Mouse (Mus musculus) heart, postnatal 0 days (tissue): Measurements from ENCODE around the gene Tmed10. TPM values are rescaled to one million over a fixed set of nuclear protein-coding genes. Genes with fewer than 3 reads are reported as not detected.

Experiments
- ATAC-seq: fragments of 200-750 bp; cut with Nextera tagmentation; 2 replicates; pipeline ENCODE4 v1.8.0; 2017; ENCODE audit warnings: low read depth, moderate number of reproducible peaks, moderate library complexity; ENCODE audit not compliant: insufficient read depth
- DNase-seq: peaks from one replicate; pipeline ENCODE4 v3.0.0-alpha.2; 2016; ENCODE audit warnings: low spot score
- H3K27ac ChIP-seq: fragments of 300-500 bp; sonication (generic); 2 replicates; pipeline ENCODE4 v1.5.1; 2014; ENCODE audit warnings: low read depth, mild to moderate bottlenecking
- H3K27me3 ChIP-seq: fragments of 300-500 bp; sonication (generic); 2 replicates; pipeline ENCODE4 v1.6.1; 2014; ENCODE audit warnings: low read length, mixed read lengths; ENCODE audit not compliant: control insufficient read depth, insufficient read depth
- H3K36me3 ChIP-seq: fragments of 300-500 bp; sonication (generic); replicated peaks from 2 replicates; pipeline ENCODE4 v1.6.1; 2014; ENCODE audit warnings: low read length, mixed read lengths; ENCODE audit not compliant: control insufficient read depth, insufficient read depth
- H3K4me1 ChIP-seq: fragments of 300-500 bp; sonication (generic); 2 replicates; pipeline ENCODE4 v1.6.1; 2014; ENCODE audit warnings: antibody characterized with exemption; ENCODE audit not compliant: control insufficient read depth, insufficient read depth
- H3K4me2 ChIP-seq: fragments of 300-500 bp; sonication (generic); 2 replicates; pipeline ENCODE4 v1.6.1; 2014; ENCODE audit warnings: low read depth, mild to moderate bottlenecking, low read length, moderate library complexity
- H3K4me3 ChIP-seq: fragments of 300-500 bp; sonication (generic); 2 replicates; pipeline ENCODE4 v1.5.1; 2014; ENCODE audit warnings: low read depth, low read length
- H3K9ac ChIP-seq: fragments of 300-500 bp; sonication (generic); replicated peaks from 2 replicates; pipeline ENCODE4 v1.6.1; 2014; ENCODE audit warnings: low read depth, low read length, mixed read lengths
- H3K9me3 ChIP-seq: fragments of 300-500 bp; sonication (generic); replicated peaks from 2 replicates; pipeline ENCODE4 v1.6.1; 2016; ENCODE audit warnings: low read length; ENCODE audit not compliant: control insufficient read depth
- CTCF ChIP-seq: IDR thresholded peaks from 2 replicates; pipeline ENCODE4 v1.5.1; 2016; ENCODE audit warnings: antibody characterized with exemption, control low read depth, low read depth
- EP300 ChIP-seq: IDR thresholded peaks from 2 replicates; pipeline ENCODE4 v1.6.1; 2016; ENCODE audit warnings: antibody characterized with exemption, low read depth
- WGBS: fragments of 180-500 bp; shearing (Covaris S2); extraction: QIAGEN DNeasy Blood & Tissue Kit; methylation state at CpG from one replicate; pipeline ENCODE4 v1.1.7; 2014; 5-methylcytosine and 5-hydroxymethylcytosine counted together
- polyA plus RNA-seq: library from polyadenylated mRNA; unstranded; fragments of >200 nt; fragmentation: Nextera tagmentation; extraction: Ambion mirVana; gene quantifications from 2 replicates; pipeline ENCODE4 v1.2.1, GENCODE M21; 2015
- total RNA-seq: library from RNA; depleted of rRNA; stranded (reverse); fragments of >200 nt; gene quantifications from 2 replicates; pipeline ENCODE4 v1.2.3, GENCODE M21; 2014; ENCODE audit warnings: low replicate concordance

The Tmed10 gene
- total and polyA plus RNA-seq, 2 experiments from 2014 or later = 49.7 to 216 TPM

GRCm38 (mm10) chr12:85330153-85330552 lies 44.5 kb downstream of the Tmed10 start:
- 84% methylated on average over 7 of the region's 7 CpGs for whole genome bisulfite sequencing
- no peaks in the 10 kb centered on the region for H3K9me3 ChIP-seq
- DNase-seq (no peak), ATAC-seq (no peak)
- no peak for TF ChIP-seq EP300
- no peak for TF ChIP-seq CTCF
- no peaks in the 10 kb centered on the region for H3K4me1 ChIP-seq
- H3K9ac ChIP-seq = no peak overlapping the region
- no peak overlapping the region for H3K4me2 ChIP-seq
- H3K4me3 ChIP-seq = no peak overlapping the region
- H3K27me3 ChIP-seq = no peaks in the 10 kb centered on the region
- no peak overlapping the region for H3K27ac ChIP-seq
- peaks cover 88% of the 10 kb centered on the region for H3K36me3 ChIP-seq

DNA sequence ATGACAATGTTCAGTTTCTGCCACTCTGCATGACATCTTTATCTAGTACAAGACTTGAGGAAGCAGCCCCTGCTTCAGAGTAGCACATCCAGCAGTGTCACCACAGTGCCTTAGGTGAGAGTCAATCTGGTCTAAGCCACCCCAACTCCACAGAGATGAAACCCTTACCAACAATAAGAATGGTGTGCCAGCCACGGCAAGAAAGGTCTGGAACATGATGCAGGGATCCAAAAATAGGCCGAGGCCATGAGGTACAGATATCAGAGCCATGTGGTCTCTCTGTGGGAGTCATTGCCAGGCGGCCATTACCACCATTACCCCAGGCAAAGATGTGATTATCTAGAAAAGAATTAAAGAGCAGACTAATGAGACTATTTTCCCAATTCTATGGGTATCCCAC lies 66.0 kb downstream of the Tmed10 start:
- H3K27me3 ChIP-seq = no peaks in the 10 kb centered on the region
- no peak for TF ChIP-seq CTCF
- TF ChIP-seq EP300 = no peak

DNA sequence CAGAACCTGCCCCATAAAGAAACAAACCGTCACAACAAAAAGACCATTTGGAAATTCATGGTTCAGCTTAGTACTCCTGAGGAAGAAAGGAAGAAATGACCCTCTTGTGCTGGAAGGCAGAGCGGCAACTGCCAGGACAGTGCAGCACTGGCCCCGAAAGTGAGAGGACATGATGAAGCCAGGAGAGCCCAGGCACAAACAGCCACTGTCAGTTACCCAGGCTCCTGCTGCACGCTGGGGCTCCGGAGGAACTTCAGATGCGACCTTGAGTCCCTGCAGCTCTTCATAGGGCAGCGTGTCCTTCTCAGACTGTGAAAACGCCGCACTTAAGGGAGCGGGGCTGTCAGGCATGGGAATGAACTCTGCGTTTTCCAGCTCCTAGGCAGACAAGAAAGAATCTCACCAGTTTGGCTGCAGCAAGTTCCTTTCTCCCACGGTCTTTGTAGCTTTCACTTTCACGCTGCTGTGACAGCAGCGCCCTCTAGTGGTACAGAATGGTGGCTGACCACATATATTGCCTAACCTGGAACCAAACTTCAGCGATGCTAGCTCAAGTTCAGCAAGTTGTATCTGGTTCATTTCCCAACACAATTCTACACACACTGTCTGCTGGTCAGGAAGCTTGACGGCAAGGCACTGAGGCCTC lies 69.3 kb downstream of the Tmed10 start:
- peaks cover 96% of the 10 kb centered on the region for H3K36me3 ChIP-seq
- peak overlapping the region; percentile 18 for H3K4me3 ChIP-seq
- peak; percentile 99 for TF ChIP-seq CTCF
- no peak for TF ChIP-seq EP300
- H3K9me3 ChIP-seq = no peaks in the 10 kb centered on the region
- ATAC-seq (peak; percentile 69), DNase-seq (peak; percentile 90)
- H3K4me2 ChIP-seq = peak overlapping the region; percentile 45
- no peaks in the 10 kb centered on the region for H3K27me3 ChIP-seq
- 0 out of 2 replicates have a peak overlapping the region, but pooled peaks have one; percentile 15 for H3K9ac ChIP-seq
- WGBS = 28% methylated on average over 16 of the region's 16 CpGs
- H3K4me1 ChIP-seq = no peaks in the 10 kb centered on the region
- H3K27ac ChIP-seq = peak overlapping the region; percentile 60

More for the DNA sequence above, 66.0 kb downstream of the Tmed10 start:
- peaks cover 97% of the 10 kb centered on the region for H3K36me3 ChIP-seq
- H3K27ac ChIP-seq = 0 out of 2 replicates have a peak overlapping the region, but pooled peaks have one; percentile 26
- no peaks in the 10 kb centered on the region for H3K4me1 ChIP-seq
- no peak for DNase-seq
- ATAC-seq = peak; percentile 78
- WGBS = 33% methylated on average over 3 of the region's 3 CpGs
- H3K4me2 ChIP-seq = no peak overlapping the region
- no peak overlapping the region for H3K9ac ChIP-seq
- no peaks in the 10 kb centered on the region for H3K9me3 ChIP-seq
- H3K4me3 ChIP-seq = no peak overlapping the region

- Histone ChIP-seq H3K4me3 (no peak overlapping the region), H3K27ac (no peak overlapping the region), H3K27me3 (no peaks in the 10 kb centered on the region), H3K9me3 (no peaks in the 10 kb centered on the region), H3K4me1 (no peaks in the 10 kb centered on the region), H3K9ac (no peak overlapping the region), H3K4me2 (no peak overlapping the region), H3K36me3 (peaks cover 95% of the 10 kb centered on the region)
- 67% methylated on average over 4 of the region's 4 CpGs for WGBS
- DNase-seq (no peak), ATAC-seq (no peak)
- TF ChIP-seq EP300 = no peak
- TF ChIP-seq CTCF = no peak
Observed at GRCm38 (mm10) chr12:85304725-85305124, 69.9 kb downstream of the Tmed10 start.

GRCm38 (mm10) chr12:85303256-85303655 lies 71.4 kb downstream of the Tmed10 start:
- Histone ChIP-seq H3K27me3 (no peaks in the 10 kb centered on the region), H3K9me3 (no peaks in the 10 kb centered on the region), H3K4me1 (no peaks in the 10 kb centered on the region), H3K36me3 (peaks cover 87% of the 10 kb centered on the region), H3K9ac (no peak overlapping the region), H3K4me2 (no peak overlapping the region), H3K4me3 (no peak overlapping the region), H3K27ac (no peak overlapping the region)
- DNase-seq (no peak), ATAC-seq (no peak)
- no peak for TF ChIP-seq EP300
- TF ChIP-seq CTCF = no peak
- WGBS = 60% methylated on average over 2 of the region's 2 CpGs

GRCm38 (mm10) chr12:85298835-85299180 lies 75.8 kb downstream of the Tmed10 start:
- H3K27ac ChIP-seq = no peak overlapping the region
- no peak overlapping the region for H3K9ac ChIP-seq
- peaks cover 48% of the 10 kb centered on the region for H3K36me3 ChIP-seq
- H3K4me3 ChIP-seq = no peak overlapping the region
- no peak for ATAC-seq
- no peaks in the 10 kb centered on the region for H3K27me3 ChIP-seq
- TF ChIP-seq EP300 (no peak), CTCF (no peak)
- WGBS = 85% methylated on average over 1 of the region's 1 CpGs
- no peak for DNase-seq
- no peaks in the 10 kb centered on the region for H3K4me1 ChIP-seq
- no peaks in the 10 kb centered on the region; the same call in 1 of the 2 replicates for H3K9me3 ChIP-seq
- no peak overlapping the region for H3K4me2 ChIP-seq
